Mouse (Mus musculus) layer of hippocampus, postnatal 10 days (tissue): Measurements from ENCODE around the gene Vsnl1. TPM values are rescaled to one million over a fixed set of nuclear protein-coding genes. Genes with fewer than 3 reads are reported as not detected.

ENCODE experiments used
- DNase-seq, 2 experiments: peaks; one replicate each; pipeline ENCODE4 v3.0.0; 2021; ENCODE audit warnings: low spot score in 2 of 2
- microRNA-seq, 2 experiments: library from miRNA; unstranded; fragments of <30 nt; microRNA quantifications; one replicate each; pipeline ENCODE4 v1.2.0; 2021
- total RNA-seq, 2 experiments: library from RNA; stranded (reverse); gene quantifications; 2 replicates each; pipeline ENCODE4 v1.2.3; 2021

The Vsnl1 gene
- total RNA-seq, 2 experiments from 2014 or later: 288 to 320 TPM

DNA sequence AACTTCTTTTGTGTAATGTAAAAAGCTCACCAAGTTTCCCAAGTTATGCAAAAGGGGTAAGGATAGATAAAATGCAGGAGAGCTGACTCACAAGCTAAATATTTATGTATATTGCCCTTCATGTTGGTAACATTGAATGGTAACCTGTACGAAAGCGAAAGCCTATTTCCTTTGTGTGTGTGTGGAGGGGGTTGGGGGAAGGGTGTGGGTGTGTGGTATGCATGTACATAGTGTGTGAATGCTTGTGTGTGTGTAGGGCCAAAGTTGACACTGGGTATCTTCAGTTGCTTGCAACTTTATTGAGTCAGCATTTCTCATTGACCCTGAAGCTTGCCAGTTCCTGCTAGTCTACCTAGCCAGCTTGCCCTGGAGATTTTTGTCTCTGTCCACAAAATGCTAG is 154.8 kb downstream of the Vsnl1 start:
- DNase-seq: no peak

DNA sequence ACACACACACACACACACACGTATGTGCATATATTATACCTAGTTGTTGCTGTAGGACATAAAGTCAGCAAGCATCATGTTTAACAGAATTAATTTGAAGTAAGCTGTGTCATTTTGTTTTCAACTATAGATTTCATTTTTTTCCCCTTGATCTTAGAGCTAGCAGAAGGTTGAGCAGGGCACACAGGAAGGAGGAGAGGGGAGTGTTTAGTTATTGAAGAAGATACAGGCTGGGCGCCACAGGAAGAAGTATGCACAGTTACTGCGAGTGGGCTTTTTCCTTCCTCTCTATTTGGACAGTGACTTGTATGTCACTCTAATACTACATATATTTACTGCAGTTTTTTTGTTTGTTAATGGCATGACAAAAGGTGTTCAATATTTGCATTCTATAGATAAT is 156.5 kb downstream of the Vsnl1 start:
- DNase-seq: no peak

GRCm38 (mm10) chr12:11277207-11277606 is 159.2 kb downstream of the Vsnl1 start:
- DNase-seq: no peak

GRCm38 (mm10) chr12:11276632-11277031 is 159.8 kb downstream of the Vsnl1 start:
- no peak for DNase-seq

Small RNA genes lying within 50 kb of the gene (microRNA-seq; reads per million reads assigned to microRNA genes)
- 0 to 0.22 reads per million in 2 experiments for gene Mir7675

Other genes with a start within 250 kb of the Vsnl1 start
- gene Msgn1, start 227.6 kb downstream of the Vsnl1 start, total RNA-seq: not detected
- 1 to 10 TPM; 3.1 to 3.7 TPM for gene Gen1, start 170.8 kb downstream of the Vsnl1 start, total RNA-seq
- gene Smc6, start 170.7 kb downstream of the Vsnl1 start, total RNA-seq: 10 to 100 TPM; 31.6 to 39.6 TPM
- under 1 TPM; 0.87 to 0.89 TPM for gene Rad51ap2, start 19.5 kb upstream of the Vsnl1 start, total RNA-seq